Mouse (Mus musculus): ENCODE measurements around the gene Rabgap1. TPM values are rescaled to one million over a fixed set of nuclear protein-coding genes. Genes with fewer than 3 reads are reported as not detected.

The Rabgap1 gene
- polyA plus RNA-seq, 1 experiment from 2014 or later, result 44.4 TPM

DNA sequence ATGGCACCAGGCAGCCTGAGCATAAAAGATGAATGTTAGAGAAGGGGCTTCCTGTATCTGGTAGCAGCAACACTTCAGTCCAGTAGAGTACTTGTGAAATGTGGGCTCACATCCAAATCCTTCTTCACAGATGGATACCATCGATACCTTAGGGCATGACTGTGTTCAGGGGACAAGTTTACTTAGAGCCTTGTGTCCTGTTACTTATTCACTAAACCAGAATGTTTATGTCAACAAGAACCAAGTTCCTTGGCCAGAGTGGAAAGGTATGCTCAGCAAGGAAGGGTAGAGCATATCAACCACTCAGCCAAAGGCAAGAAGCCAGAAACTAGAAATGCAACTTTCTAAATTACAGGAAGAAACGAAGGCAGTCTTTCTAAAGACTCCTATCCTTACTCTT lies 127.6 kb downstream of the Rabgap1 start:
- no peaks in the 10 kb centered on the region for H3K27me3 ChIP-seq (ENCODE audit: control insufficient read depth, insufficient read depth, low read length)
- 90% methylated on average over 2 of the region's 2 CpGs for WGBS
- no peaks in the 10 kb centered on the region for H3K9me3 ChIP-seq (ENCODE audit: control insufficient read depth, low read length)
- ATAC-seq (ENCODE audit: insufficient number of reproducible peaks, low FRiP score, low TSS enrichment, low read depth) (no peak), DNase-seq (ENCODE audit: low spot score) (no peak)
- H3K36me3 ChIP-seq (ENCODE audit: control insufficient read depth, insufficient read depth, low read length), result peaks cover 3% of the 10 kb centered on the region; the same call in 1 of the 2 replicates
- no peak overlapping the region for H3K4me3 ChIP-seq (ENCODE audit: low read depth, low read length)
- H3K9ac ChIP-seq (ENCODE audit: low read length), result no peak overlapping the region
- H3K27ac ChIP-seq (replicated peaks; ENCODE audit: low read depth, low read length), result no peak overlapping the region
- no peak overlapping the region for H3K4me2 ChIP-seq (ENCODE audit: low read depth, severe bottlenecking)
- no peaks in the 10 kb centered on the region for H3K4me1 ChIP-seq (ENCODE audit: control insufficient read depth, insufficient read depth, low read length)

GRCm38 (mm10) chr2:37572141-37572540 lies 129.1 kb downstream of the Rabgap1 start:
- Histone ChIP-seq H3K4me3 (ENCODE audit: low read depth, low read length) (no peak overlapping the region), H3K4me2 (ENCODE audit: low read depth, severe bottlenecking) (no peak overlapping the region), H3K36me3 (ENCODE audit: control insufficient read depth, insufficient read depth, low read length) (0 out of 2 replicates have a peak, but pooled peaks cover 3% of the 10 kb centered on the region), H3K4me1 (ENCODE audit: control insufficient read depth, insufficient read depth, low read length) (no peaks in the 10 kb centered on the region), H3K9me3 (ENCODE audit: control insufficient read depth, low read length) (no peaks in the 10 kb centered on the region), H3K27me3 (ENCODE audit: control insufficient read depth, insufficient read depth, low read length) (no peaks in the 10 kb centered on the region), H3K9ac (ENCODE audit: low read length) (no peak overlapping the region), H3K27ac (replicated peaks; ENCODE audit: low read depth, low read length) (no peak overlapping the region)
- ATAC-seq (ENCODE audit: insufficient number of reproducible peaks, low FRiP score, low TSS enrichment, low read depth) (no peak), DNase-seq (ENCODE audit: low spot score) (no peak)
- 90% methylated on average over 2 of the region's 2 CpGs for WGBS

GRCm38 (mm10) chr2:37576661-37577060 lies 133.6 kb downstream of the Rabgap1 start:
- H3K4me1 ChIP-seq (ENCODE audit: control insufficient read depth, insufficient read depth, low read length), result no peaks in the 10 kb centered on the region
- H3K27me3 ChIP-seq (ENCODE audit: control insufficient read depth, insufficient read depth, low read length), result no peaks in the 10 kb centered on the region
- WGBS, result 86% methylated on average over 1 of the region's 1 CpGs
- no peak overlapping the region for H3K4me2 ChIP-seq (ENCODE audit: low read depth, severe bottlenecking)
- H3K27ac ChIP-seq (replicated peaks; ENCODE audit: low read depth, low read length), result no peak overlapping the region
- no peaks in the 10 kb centered on the region for H3K36me3 ChIP-seq (ENCODE audit: control insufficient read depth, insufficient read depth, low read length)
- H3K4me3 ChIP-seq (ENCODE audit: low read depth, low read length), result no peak overlapping the region
- no peak for DNase-seq (ENCODE audit: low spot score)
- no peaks in the 10 kb centered on the region for H3K9me3 ChIP-seq (ENCODE audit: control insufficient read depth, low read length)
- no peak overlapping the region for H3K9ac ChIP-seq (ENCODE audit: low read length)
- no peak for ATAC-seq (ENCODE audit: insufficient number of reproducible peaks, low FRiP score, low TSS enrichment, low read depth)

GRCm38 (mm10) chr2:37578185-37578584 lies 135.1 kb downstream of the Rabgap1 start:
- H3K4me2 ChIP-seq (ENCODE audit: low read depth, severe bottlenecking), result no peak overlapping the region
- H3K4me3 ChIP-seq (ENCODE audit: low read depth, low read length), result no peak overlapping the region
- H3K27me3 ChIP-seq (ENCODE audit: control insufficient read depth, insufficient read depth, low read length), result no peaks in the 10 kb centered on the region
- no peaks in the 10 kb centered on the region for H3K36me3 ChIP-seq (ENCODE audit: control insufficient read depth, insufficient read depth, low read length)
- 81% methylated on average over 2 of the region's 2 CpGs for WGBS
- no peak for ATAC-seq (ENCODE audit: insufficient number of reproducible peaks, low FRiP score, low TSS enrichment, low read depth)
- no peak overlapping the region for H3K9ac ChIP-seq (ENCODE audit: low read length)
- no peaks in the 10 kb centered on the region for H3K4me1 ChIP-seq (ENCODE audit: control insufficient read depth, insufficient read depth, low read length)
- DNase-seq (ENCODE audit: low spot score), result no peak
- H3K27ac ChIP-seq (replicated peaks; ENCODE audit: low read depth, low read length), result no peak overlapping the region
- H3K9me3 ChIP-seq (ENCODE audit: control insufficient read depth, low read length), result no peaks in the 10 kb centered on the region

DNA sequence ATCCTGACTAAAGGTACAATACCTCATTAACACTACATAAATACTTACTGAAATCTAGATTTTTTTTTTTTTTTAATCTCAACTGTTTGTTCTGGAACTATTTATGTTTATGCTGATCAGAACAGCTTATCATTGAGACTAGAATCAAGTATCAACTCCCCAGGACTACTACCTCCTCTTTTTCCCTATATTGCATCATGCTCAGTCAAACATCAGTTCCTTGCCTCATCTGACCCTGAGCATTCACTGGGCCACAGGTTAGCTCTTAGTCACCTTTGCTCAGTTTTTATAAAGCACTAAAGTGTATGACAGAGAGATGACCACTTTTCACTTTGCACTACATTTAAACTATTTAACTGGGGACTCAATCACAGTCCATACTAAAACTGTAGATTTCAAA lies 144.8 kb downstream of the Rabgap1 start:
- H3K4me2 ChIP-seq (ENCODE audit: low read depth, severe bottlenecking), result no peak overlapping the region
- H3K36me3 ChIP-seq (ENCODE audit: control insufficient read depth, insufficient read depth, low read length), result no peaks in the 10 kb centered on the region
- no peaks in the 10 kb centered on the region for H3K4me1 ChIP-seq (ENCODE audit: control insufficient read depth, insufficient read depth, low read length)
- DNase-seq (ENCODE audit: low spot score), result no peak
- H3K27ac ChIP-seq (replicated peaks; ENCODE audit: low read depth, low read length), result no peak overlapping the region
- no peak overlapping the region for H3K9ac ChIP-seq (ENCODE audit: low read length)
- H3K4me3 ChIP-seq (ENCODE audit: low read depth, low read length), result no peak overlapping the region
- no peaks in the 10 kb centered on the region for H3K9me3 ChIP-seq (ENCODE audit: control insufficient read depth, low read length)
- no peak for ATAC-seq (ENCODE audit: insufficient number of reproducible peaks, low FRiP score, low TSS enrichment, low read depth)
- H3K27me3 ChIP-seq (ENCODE audit: control insufficient read depth, insufficient read depth, low read length), result no peaks in the 10 kb centered on the region

Other genes with a start within 250 kb of the Rabgap1 start
- not detected in 2 replicates for gene Olfr366, start 231.7 kb upstream of the Rabgap1 start, polyA plus RNA-seq (2014; fragmentation: Nextera tagmentation; extraction: Ambion mirVana)
- not detected in 2 replicates for gene Olfr368, start 116.8 kb upstream of the Rabgap1 start, polyA plus RNA-seq (2014; fragmentation: Nextera tagmentation; extraction: Ambion mirVana)
- gene Pdcl, start 83.9 kb upstream of the Rabgap1 start, polyA plus RNA-seq (2014; fragmentation: Nextera tagmentation; extraction: Ambion mirVana), result 47.1 and 53.0 TPM in 2 replicates
- 17.0 and 20.8 TPM in 2 replicates for gene Rc3h2, start 20.4 kb upstream of the Rabgap1 start, polyA plus RNA-seq (2014; fragmentation: Nextera tagmentation; extraction: Ambion mirVana)
- gene Zbtb26, start 144 bp upstream of the Rabgap1 start, polyA plus RNA-seq (2014; fragmentation: Nextera tagmentation; extraction: Ambion mirVana), result 12.7 and 13.6 TPM in 2 replicates
- gene Zbtb6, start 108 bp upstream of the Rabgap1 start, polyA plus RNA-seq (2014; fragmentation: Nextera tagmentation; extraction: Ambion mirVana), result 5.4 and 5.6 TPM in 2 replicates
- 1.3 and 1.5 TPM in 2 replicates for gene Gpr21, start 73.1 kb downstream of the Rabgap1 start, polyA plus RNA-seq (2014; fragmentation: Nextera tagmentation; extraction: Ambion mirVana)

Data from limb, embryonic 11.5 days (tissue).